Mouse (Mus musculus) erythroblast, adult 5-6 weeks (primary cell): Measurements from ENCODE around the gene Mia2. TPM values are rescaled to one million over a fixed set of nuclear protein-coding genes. Genes with fewer than 3 reads are reported as not detected.

Source experiments
- ATAC-seq: replicated peaks from 2 replicates; pipeline ENCODE4 v1.8.0; 2016; ENCODE audit warnings: moderate number of reproducible peaks, mild to moderate bottlenecking, moderate TSS enrichment, inconsistent platforms; ENCODE audit not compliant: poor library complexity, low FRiP score, severe bottlenecking
- total RNA-seq, 2 experiments: library from RNA; stranded (forward) in 1 of 2; stranded (reverse) in 1 of 2; fragments of 150-400 nt in 1 of 2; fragments of 200-764, 138-1000 nt in 1 of 2; gene quantifications; 2 replicates each; pipeline versions ENCODE4 v1.2.3 to v1.2.4; 2015 to 2017; ENCODE audit warnings: low replicate concordance in 2 of 2

The Mia2 gene
- total RNA-seq, 2 experiments from 2014 or later: 40.5 to 66.7 TPM

GRCm38 (mm10) chr12:59086171-59086570 is 9.4 kb upstream of the Mia2 start:
- no peak for ATAC-seq

DNA sequence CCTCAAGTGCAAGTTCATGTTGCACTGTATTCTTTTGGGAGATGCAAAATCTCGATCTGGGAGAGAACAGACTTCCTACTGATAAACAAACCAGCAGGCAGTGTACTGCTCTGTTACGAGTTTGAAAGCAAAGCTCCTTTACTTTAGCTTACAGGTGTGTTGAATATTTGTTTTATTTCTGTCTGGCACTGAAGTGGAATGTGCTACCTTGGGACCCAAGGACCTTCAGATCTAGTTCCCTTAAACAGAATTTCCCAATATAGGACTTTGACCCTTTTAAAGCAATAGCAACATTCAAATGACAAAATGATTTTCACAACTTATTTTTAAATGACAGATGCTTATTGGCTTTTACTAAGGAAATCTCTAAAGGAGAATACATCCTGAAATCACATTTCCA is 2.1 kb upstream of the Mia2 start:
- no peak for ATAC-seq

DNA sequence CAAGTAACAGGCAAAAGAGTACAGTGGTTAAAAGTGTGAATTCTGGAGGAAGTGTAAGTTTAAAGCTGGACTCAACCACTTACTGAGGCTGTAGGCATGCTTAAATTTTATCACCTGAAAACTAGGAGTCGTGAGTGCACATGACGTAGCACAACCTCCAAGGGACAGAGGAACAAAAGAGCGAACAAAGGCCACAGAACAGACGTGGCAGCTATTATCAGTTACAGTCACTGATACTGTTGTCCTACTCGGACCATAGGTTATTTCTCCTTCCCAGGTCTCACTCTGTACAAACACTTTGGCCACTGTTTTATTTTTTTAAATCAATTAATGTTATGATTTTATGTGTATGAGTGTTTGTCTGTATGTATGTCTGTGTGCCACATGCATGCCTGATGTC is 9.2 kb downstream of the Mia2 start:
- ATAC-seq: no peak

- ATAC-seq: no peak
Measured at GRCm38 (mm10) chr12:59105914-59106313, 10.3 kb downstream of the Mia2 start.

DNA sequence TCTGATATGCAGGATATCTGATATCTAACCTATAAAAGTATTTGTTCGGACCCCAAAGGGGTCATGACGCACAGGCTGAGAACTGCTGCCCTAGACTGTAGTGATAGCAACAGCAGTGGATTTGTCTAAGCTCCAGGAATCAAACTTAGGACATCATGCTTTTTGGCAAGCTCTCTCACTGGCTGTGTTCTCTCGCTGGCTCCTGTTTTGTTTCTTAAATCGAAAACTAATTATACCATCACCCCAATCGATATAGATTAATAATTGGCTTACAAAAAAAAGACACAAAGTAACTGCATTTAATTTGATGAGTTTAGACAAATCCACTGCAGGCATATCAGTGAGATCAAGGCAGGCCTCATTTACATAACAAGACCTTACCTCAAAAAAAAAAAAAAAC is 10.9 kb downstream of the Mia2 start:
- no peak for ATAC-seq

DNA sequence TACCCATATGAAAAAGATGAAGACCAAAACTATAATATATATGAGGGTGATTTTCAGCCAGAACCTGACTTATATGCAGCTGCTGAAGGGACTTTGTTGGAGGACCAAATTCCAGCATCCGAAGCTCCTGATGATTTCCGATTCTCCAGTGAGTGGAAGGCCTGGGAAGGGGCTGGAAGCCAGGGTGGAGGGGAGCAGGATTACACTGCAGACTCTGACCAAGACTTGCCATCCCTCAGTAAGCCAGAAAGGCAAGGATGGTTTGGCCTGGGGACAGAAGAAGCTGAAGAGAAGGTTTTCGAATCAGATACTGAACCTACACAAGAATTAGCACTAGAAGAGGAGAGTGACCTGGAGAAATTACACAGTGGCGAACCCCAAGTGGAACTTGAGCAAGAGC is 12.3 kb downstream of the Mia2 start:
- ATAC-seq: no peak

- no peak for ATAC-seq
Measured at GRCm38 (mm10) chr12:59117184-59117583, 21.6 kb downstream of the Mia2 start.

DNA sequence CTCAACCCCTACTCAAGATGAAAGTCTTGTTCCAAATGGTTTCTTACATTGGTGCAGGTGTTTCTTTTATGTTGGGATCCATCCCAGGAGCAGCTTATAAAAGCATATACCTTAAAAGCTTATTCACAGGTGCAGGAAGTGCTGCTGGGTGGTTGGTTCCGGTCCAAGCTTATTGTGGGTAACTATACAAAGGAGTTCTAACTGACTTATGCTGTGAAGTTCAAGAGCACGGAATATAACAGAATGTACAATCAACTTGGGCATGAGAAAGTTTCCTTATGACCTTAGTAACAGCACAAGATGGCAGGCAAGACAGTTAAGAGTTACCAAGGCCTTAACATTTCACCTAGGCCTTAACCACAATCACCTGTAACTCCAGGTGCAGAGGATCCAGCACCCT is 29.8 kb downstream of the Mia2 start:
- ATAC-seq: no peak

DNA sequence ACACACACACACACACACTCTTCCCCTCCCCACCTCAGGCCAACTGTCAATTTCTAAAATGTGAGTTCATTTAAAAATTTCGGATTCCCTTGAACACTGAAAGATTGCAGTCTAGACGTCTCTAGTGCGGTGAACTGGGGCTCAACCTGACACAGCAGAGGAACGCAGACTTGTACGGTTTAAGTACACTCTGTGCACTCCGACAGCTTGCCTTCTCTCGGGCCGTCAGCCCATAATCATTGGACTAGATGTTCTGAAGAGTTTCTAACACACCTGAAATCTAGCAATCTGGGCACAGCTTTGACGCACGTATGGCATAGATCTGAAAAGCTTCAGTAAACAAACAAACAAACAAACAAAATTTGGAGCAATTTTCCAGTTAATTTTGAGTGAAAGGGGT is 32.9 kb downstream of the Mia2 start:
- ATAC-seq: no peak

DNA sequence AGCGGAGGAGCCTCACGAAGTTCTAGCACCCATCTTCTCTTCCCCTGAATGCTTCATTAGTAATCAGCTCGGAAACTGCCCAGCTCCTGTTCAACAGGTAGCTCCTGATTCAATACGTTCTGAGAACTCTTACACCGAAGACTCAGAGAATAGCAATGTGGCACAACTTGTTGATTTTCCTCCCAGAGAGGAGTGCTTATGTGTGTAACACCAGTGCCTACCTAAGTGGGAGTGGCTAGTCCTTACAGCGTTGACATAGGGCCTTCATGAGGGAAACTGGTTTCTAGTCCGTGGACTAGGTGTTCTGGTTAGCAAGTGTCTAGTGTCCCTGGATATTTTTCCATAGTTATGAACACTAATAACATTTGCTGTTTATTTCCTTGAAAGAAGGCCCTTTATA is 33.4 kb downstream of the Mia2 start:
- no peak for ATAC-seq

DNA sequence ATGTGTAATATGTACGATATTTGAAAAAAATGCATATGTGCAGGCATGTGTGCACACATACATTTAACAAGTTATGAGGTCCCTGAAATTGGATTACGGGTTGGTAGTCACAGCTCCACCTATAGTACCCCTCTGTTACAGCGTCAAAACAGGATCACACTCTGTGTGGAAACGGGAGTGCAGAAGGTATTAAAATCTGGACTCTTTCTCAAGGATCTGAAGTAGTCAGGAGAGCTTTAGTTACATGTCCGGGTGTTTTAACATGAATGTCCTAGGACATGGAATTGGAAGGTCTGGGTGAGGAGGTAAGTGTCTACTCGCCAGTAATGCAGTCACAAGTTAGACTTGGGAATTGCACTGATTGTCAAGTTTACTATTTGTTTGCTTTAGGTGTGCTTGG is 34.0 kb downstream of the Mia2 start:
- ATAC-seq: no peak

DNA sequence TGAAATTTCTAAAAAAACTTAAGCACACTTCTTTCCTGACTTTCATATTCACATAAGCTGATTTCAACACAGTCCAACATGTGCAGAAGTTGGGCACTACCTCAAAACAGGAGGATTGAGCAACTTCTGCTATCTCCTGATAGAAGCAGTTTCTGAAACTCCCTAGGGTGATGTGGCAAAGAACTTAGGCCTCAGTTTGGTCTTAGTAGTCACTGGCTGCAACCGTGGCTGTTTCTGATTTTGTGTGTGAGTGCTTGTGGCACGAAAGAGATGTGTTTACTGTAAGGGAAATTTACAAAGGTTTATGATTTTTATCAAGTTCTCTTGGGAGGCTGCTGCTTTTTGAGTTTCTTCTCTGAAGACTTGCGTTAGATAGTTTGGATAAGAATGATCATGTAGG is 34.6 kb downstream of the Mia2 start:
- ATAC-seq: 0 out of 2 replicates have a peak, but pooled peaks have one; percentile 15

DNA sequence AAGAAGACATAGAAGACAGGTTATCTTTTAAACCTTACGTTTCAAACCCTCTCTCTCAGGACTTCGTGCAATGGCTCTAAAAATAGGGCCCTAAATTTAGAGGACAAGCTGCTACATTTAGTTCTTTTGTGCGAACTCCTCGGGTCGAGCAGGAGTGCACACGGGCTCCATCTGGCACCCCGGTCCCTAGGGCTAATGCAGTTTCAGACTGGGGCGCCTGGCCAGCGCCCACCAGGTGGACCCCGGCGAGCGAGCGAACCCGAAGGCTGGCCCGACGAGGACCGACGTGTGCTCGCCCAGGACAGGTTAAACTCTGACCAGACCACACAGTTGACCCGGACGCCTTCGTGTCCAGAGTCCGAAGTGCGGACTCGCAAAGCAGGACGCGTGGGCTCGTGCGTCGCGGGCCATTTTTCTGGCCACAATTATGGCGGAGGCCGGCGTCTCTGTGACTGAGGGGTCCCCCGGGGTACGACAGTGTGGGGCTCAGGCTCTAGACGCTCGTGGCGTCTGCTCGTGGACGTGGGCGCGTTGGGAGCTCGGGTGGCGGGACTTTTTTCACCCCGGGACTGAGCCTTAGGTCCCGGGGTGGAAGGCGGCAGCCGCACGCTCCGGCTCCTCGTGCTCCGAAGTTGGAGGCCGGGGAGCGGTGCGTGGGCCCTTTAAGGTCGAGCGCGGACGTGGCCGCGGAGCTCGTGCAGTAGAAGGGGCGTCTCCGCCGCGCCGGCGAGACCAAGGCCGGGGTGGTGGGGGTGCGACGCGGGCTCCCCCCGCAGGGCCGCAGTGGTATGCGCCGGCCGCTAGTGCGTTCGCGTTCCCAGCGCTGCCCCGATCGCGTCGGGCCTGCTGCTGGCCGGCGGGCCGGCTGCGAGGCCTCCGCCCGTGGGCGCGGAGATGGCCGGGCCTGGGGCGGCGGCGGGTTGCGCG is 35.3 kb downstream of the Mia2 start:
- ATAC-seq: peak; percentile 76

DNA sequence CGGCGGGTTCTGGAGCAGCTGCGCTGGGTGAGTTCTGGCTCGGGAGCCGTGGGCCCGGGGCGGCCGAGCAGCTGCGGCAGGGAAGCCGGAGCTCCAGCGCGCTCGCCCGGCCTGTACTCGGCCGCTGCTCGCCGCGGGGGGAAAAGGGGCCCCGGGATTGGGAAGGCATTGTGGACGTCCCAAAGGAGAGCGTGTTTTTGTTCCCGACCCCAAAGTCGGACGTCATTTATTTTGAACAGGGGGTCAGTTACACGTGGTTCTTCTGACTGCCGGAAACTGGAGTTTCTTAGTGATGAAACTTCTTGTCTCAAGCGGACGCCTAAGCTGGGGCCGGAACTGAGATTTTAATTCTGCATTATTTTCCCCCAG is 36.0 kb downstream of the Mia2 start:
- ATAC-seq: no peak

DNA sequence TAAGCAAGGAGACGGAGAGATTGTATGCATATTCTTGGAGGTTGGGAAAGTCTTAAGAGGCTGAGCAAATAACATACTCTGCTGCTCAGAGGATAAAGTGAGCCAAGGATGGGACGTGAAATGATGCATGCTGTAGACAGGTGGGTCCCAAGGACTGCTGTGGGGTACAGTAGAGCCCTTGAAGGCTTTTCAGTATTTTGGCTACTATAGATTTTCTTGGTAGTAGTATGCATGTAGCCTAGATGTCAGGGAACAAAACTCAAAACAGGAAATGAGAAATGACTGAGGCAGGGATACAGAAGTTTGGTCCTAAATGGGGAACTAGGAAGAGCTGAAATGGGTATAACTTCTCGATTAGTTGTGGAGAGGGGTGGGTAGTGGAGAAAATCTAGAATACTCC is 36.9 kb downstream of the Mia2 start:
- no peak for ATAC-seq

GRCm38 (mm10) chr12:59132940-59133339 is 37.3 kb downstream of the Mia2 start:
- no peak for ATAC-seq

DNA sequence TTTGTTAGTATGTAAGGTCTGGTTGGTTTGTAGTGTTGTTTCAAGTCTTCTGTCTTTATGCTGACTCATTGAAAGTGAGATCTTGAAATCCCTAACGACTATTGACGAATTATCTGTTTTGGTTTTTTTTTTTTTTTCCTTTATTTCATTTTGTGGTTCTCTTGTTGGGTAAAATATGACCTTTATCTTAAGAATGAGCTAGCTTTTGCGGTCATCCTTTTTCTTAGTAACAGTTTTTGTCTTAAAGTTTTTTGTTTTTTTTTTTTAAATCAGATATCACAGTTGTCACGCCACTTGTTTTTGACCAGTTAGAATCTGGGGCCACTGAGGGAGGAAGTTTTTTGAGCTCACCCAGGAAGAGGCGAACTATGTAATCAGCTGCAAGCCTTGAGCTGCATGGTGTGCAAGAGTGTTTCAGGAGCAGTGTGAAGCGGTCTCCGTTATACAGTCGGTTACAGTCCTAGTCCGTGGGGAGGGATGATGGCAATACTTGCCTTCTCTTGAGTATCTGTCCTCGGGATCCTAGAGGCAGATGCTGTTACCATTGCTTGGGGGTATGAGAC is 37.9 kb downstream of the Mia2 start:
- 0 out of 2 replicates have a peak, but pooled peaks have one; percentile 11 for ATAC-seq

GRCm38 (mm10) chr12:59135096-59135495 is 39.5 kb downstream of the Mia2 start:
- no peak for ATAC-seq

- ATAC-seq: peak; percentile 48
Measured at GRCm38 (mm10) chr12:59135533-59136300, 40.1 kb downstream of the Mia2 start.

DNA sequence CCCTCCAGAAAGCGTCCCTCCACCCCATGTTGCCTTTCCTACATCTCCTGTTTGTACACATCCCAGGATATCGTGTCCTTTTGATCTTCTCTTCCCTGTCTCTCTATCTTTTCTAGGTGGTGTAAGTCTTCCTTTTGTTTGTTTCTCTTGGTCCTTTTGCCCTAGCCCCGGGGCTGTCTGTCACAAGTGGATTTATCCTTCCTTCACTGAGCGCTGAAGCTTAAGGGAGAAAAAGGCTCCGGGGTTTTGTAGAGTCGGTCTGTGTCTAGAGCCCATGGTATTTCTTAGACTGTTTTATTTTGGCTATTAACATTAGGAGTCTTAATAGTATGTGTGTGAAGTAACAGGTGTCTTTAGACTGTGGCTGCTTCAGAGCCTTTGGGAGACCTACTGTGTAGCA is 41.4 kb downstream of the Mia2 start:
- no peak for ATAC-seq

DNA sequence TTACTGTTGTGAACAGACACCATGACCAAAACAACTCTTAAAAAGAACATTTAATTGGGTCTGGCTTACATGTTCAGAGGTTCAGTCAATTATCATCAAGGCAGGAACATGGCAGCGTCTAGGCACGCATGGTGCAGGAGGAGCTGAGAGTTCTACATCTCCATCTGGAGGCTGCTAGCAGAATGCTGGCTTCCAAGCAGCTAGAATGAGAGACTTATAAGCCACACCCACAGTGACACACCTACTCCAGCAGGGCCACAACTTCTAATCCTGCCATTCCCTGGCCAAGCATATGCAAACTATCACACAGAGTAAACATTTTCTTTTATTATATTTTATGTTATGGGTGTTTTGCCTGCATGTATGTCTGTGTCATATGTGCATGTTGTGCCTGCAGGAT is 43.8 kb downstream of the Mia2 start:
- peak; percentile 66 for ATAC-seq
